Mouse (Mus musculus): ENCODE measurements around the gene Ncl.

- TF ChIP-seq CTCF (IDR thresholded peaks at IDR 0.05; ENCODE audit: low read depth, low read length) = no peak
- no peak for TF ChIP-seq GATA2 (IDR thresholded peaks at IDR 0.05; ENCODE audit: borderline replicate concordance, low read depth, low read length)
- no peak for TF ChIP-seq GATA1 (IDR thresholded peaks at IDR 0.05; ENCODE audit: borderline replicate concordance, low read length)
Measured at GRCm38 (mm10) chr1:86302532-86302931, 56.7 kb downstream of the Ncl start, which contains the start of gene B3gnt7.

Measured in G1E (cell line).